Mouse (Mus musculus): ENCODE results near the gene Fam19a2.

Fam19a2 gene

GRCm38 (mm10) chr10:123570616-123571188 lies 306.9 kb downstream of the Fam19a2 start:
- in situ Hi-C loops (cut with MboI, MseI) = no loop called here

- in situ Hi-C loops (cut with MboI, MseI) = no loop called here
Observed at GRCm38 (mm10) chr10:123572342-123573070, 308.7 kb downstream of the Fam19a2 start.

GRCm38 (mm10) chr10:123577823-123578222 lies 314.0 kb downstream of the Fam19a2 start:
- in situ Hi-C loops (cut with MboI, MseI) = no loop called here

- in situ Hi-C loops (cut with MboI, MseI) = no loop called here
Observed at GRCm38 (mm10) chr10:123579012-123579411, 315.2 kb downstream of the Fam19a2 start.

- in situ Hi-C loops (cut with MboI, MseI) = no loop called here
Observed at GRCm38 (mm10) chr10:123595043-123595442, 331.2 kb downstream of the Fam19a2 start.

GRCm38 (mm10) chr10:123597059-123597458 lies 333.3 kb downstream of the Fam19a2 start:
- in situ Hi-C loops (cut with MboI, MseI) = no loop called here

- in situ Hi-C loops (cut with MboI, MseI) = no loop called here
Observed at GRCm38 (mm10) chr10:123605671-123606070, 341.9 kb downstream of the Fam19a2 start.

GRCm38 (mm10) chr10:123626691-123627090 lies 362.9 kb downstream of the Fam19a2 start:
- in situ Hi-C loops (cut with MboI, MseI) = no loop called here

- in situ Hi-C loops (cut with MboI, MseI) = no loop called here
Observed at GRCm38 (mm10) chr10:123629248-123629744, 365.5 kb downstream of the Fam19a2 start.

- in situ Hi-C loops (cut with MboI, MseI) = no loop called here
Observed at GRCm38 (mm10) chr10:123632029-123632428, 368.2 kb downstream of the Fam19a2 start.

- in situ Hi-C loops (cut with MboI, MseI) = no loop called here
Observed at GRCm38 (mm10) chr10:123636655-123637054, 372.9 kb downstream of the Fam19a2 start.

GRCm38 (mm10) chr10:123637496-123637895 lies 373.7 kb downstream of the Fam19a2 start:
- in situ Hi-C loops (cut with MboI, MseI) = no loop called here

- in situ Hi-C loops (cut with MboI, MseI) = no loop called here
Observed at GRCm38 (mm10) chr10:123645568-123645967, 381.8 kb downstream of the Fam19a2 start.

- in situ Hi-C loops (cut with MboI, MseI) = no loop called here
Observed at GRCm38 (mm10) chr10:123671208-123671607, 407.4 kb downstream of the Fam19a2 start.

- in situ Hi-C loops (cut with MboI, MseI) = no loop called here
Observed at GRCm38 (mm10) chr10:123678284-123678864, 414.6 kb downstream of the Fam19a2 start.

GRCm38 (mm10) chr10:123682718-123683255 lies 419.0 kb downstream of the Fam19a2 start:
- in situ Hi-C loops (cut with MboI, MseI) = no loop called here

GRCm38 (mm10) chr10:123692186-123692925 lies 428.6 kb downstream of the Fam19a2 start:
- in situ Hi-C loops (cut with MboI, MseI) = no loop called here

- in situ Hi-C loops (cut with MboI, MseI) = no loop called here
Observed at GRCm38 (mm10) chr10:123692926-123693224, 429.1 kb downstream of the Fam19a2 start.

GRCm38 (mm10) chr10:123702595-123702994 lies 438.8 kb downstream of the Fam19a2 start:
- in situ Hi-C loops (cut with MboI, MseI) = no loop called here

GRCm38 (mm10) chr10:123707026-123707425 lies 443.2 kb downstream of the Fam19a2 start:
- in situ Hi-C loops (cut with MboI, MseI) = no loop called here

GRCm38 (mm10) chr10:123710738-123711137 lies 446.9 kb downstream of the Fam19a2 start:
- in situ Hi-C loops (cut with MboI, MseI) = no loop called here

- in situ Hi-C loops (cut with MboI, MseI) = no loop called here
Observed at GRCm38 (mm10) chr10:123721952-123722460, 458.2 kb downstream of the Fam19a2 start.
